Mouse (Mus musculus) MEL (cell line): ENCODE measurements around the gene Fgf3. TPM values are rescaled to one million over a fixed set of nuclear protein-coding genes. Genes with fewer than 3 reads are reported as not detected.

Experiments used
- DNase-seq: peaks from one replicate; pipeline ENCODE4 v3.0.0; 2011; ENCODE audit warnings: low read depth, low spot score
- H3K27ac ChIP-seq: 2 replicates; pipeline ENCODE4 v1.5.1; 2012; ENCODE audit warnings: low read depth, mild to moderate bottlenecking, control low read depth, low read length, moderate library complexity; ENCODE audit not compliant: control insufficient read depth
- H3K27me3 ChIP-seq, 2 experiments: fragments of 150-350 bp in 1 of 2; sonication (generic) in 1 of 2; 2 replicates each; pipeline ENCODE4 v1.6.1; 2012; ENCODE audit warnings: low read length in 2 of 2, mild to moderate bottlenecking in 2 of 2, improper control_type of control experiment in 1 of 2, moderate library complexity in 1 of 2; ENCODE audit not compliant: insufficient read depth in 2 of 2, control insufficient read depth in 1 of 2
- H3K36me3 ChIP-seq, 2 experiments: 2 replicates each; pipeline ENCODE4 v1.6.1; 2012 to 2014; ENCODE audit warnings: low read length in 2 of 2, improper control_type of control experiment in 1 of 2, inconsistent platforms in 1 of 2, mild to moderate bottlenecking in 1 of 2; ENCODE audit not compliant: insufficient read depth in 2 of 2, control insufficient read depth in 1 of 2
- H3K4me1 ChIP-seq, 2 experiments: fragments of 150-350 bp in 1 of 2; sonication (generic) in 1 of 2; 2 replicates each; pipeline ENCODE4 v1.6.1; 2012; ENCODE audit warnings: low read length in 2 of 2, improper control_type of control experiment in 1 of 2, mild to moderate bottlenecking in 1 of 2; ENCODE audit not compliant: insufficient read depth in 2 of 2, control insufficient read depth in 1 of 2
- H3K4me3 ChIP-seq, 2 experiments: fragments of 150-350 bp in 1 of 2; sonication (generic) in 1 of 2; 2 replicates each; pipeline ENCODE4 v1.5.1; 2012; ENCODE audit warnings: low read depth in 2 of 2, low read length in 2 of 2, mild to moderate bottlenecking in 2 of 2, moderate library complexity in 2 of 2, control low read depth in 1 of 2, improper control_type of control experiment in 1 of 2; ENCODE audit not compliant: control insufficient read depth in 1 of 2, insufficient read depth in 1 of 2
- H3K79me2 ChIP-seq: 2 replicates; pipeline ENCODE4 v1.6.1; 2012; ENCODE audit warnings: mild to moderate bottlenecking, low read length, moderate library complexity; ENCODE audit not compliant: control insufficient read depth, poor library complexity, insufficient read depth
- H3K9ac ChIP-seq: 2 replicates; pipeline ENCODE4 v1.6.1; 2012; ENCODE audit warnings: low read depth, mild to moderate bottlenecking, control low read depth, low read length, moderate library complexity; ENCODE audit not compliant: control insufficient read depth, poor library complexity, severe bottlenecking
- H3K9me3 ChIP-seq: fragments of 150-350 bp; sonication (generic); replicated peaks from 2 replicates; pipeline ENCODE4 v1.6.1; 2012; ENCODE audit warnings: mild to moderate bottlenecking, low read length, improper control_type of control experiment, moderate library complexity; ENCODE audit not compliant: insufficient read depth
- CHD1 ChIP-seq: IDR thresholded peaks from 2 replicates; pipeline ENCODE4 v1.6.1; 2012; ENCODE audit warnings: low read depth, mild to moderate bottlenecking, inconsistent platforms, low read length, improper control_type of control experiment
- ELF1 ChIP-seq: IDR thresholded peaks from 2 replicates; pipeline ENCODE4 v1.6.1; 2014; ENCODE audit warnings: low read depth, mild to moderate bottlenecking, inconsistent platforms, low read length, improper control_type of control experiment, moderate library complexity
- EP300 ChIP-seq, 2 experiments: IDR thresholded peaks; 2 replicates each; pipeline ENCODE4 v1.6.1; 2011; ENCODE audit warnings: improper control_type of control experiment in 2 of 2, low read length in 2 of 2, low read depth in 1 of 2, mild to moderate bottlenecking in 1 of 2
- MAX ChIP-seq: IDR thresholded peaks from 2 replicates; pipeline ENCODE4 v1.6.1; 2011; ENCODE audit warnings: low read length, improper control_type of control experiment
- MEF2A ChIP-seq: IDR thresholded peaks from 2 replicates; pipeline ENCODE4 v1.6.1; 2014; ENCODE audit warnings: low read depth, mild to moderate bottlenecking, inconsistent platforms, low read length, improper control_type of control experiment; ENCODE audit not compliant: poor library complexity, insufficient replicate concordance, severe bottlenecking; ENCODE audit errors: extremely low read depth
- MXI1 ChIP-seq: IDR thresholded peaks from 2 replicates; pipeline ENCODE4 v1.6.1; 2011; ENCODE audit warnings: mild to moderate bottlenecking, low read depth, low read length, improper control_type of control experiment
- MYB ChIP-seq: IDR thresholded peaks from 2 replicates; pipeline ENCODE4 v1.6.1; 2011; ENCODE audit warnings: mild to moderate bottlenecking, low read depth, low read length, improper control_type of control experiment
- MYC ChIP-seq: IDR thresholded peaks from 2 replicates; pipeline ENCODE4 v1.6.1; 2011; ENCODE audit warnings: low read depth, mild to moderate bottlenecking, low read length, improper control_type of control experiment, moderate library complexity
- NRF1 ChIP-seq: IDR thresholded peaks from 2 replicates; pipeline ENCODE4 v1.6.1; 2014; ENCODE audit warnings: low read depth, mild to moderate bottlenecking, inconsistent platforms, low read length, improper control_type of control experiment, moderate library complexity; ENCODE audit not compliant: poor library complexity, insufficient read depth, severe bottlenecking
- RAD21 ChIP-seq: IDR thresholded peaks from 2 replicates; pipeline ENCODE4 v1.6.1; 2011; ENCODE audit warnings: mild to moderate bottlenecking, low read depth, low read length, improper control_type of control experiment
- TAL1 ChIP-seq: IDR thresholded peaks from 2 replicates; pipeline ENCODE4 v1.6.1; 2012; ENCODE audit warnings: mild to moderate bottlenecking, inconsistent platforms, low read length, moderate library complexity, mixed read lengths
- TBP ChIP-seq: IDR thresholded peaks from 2 replicates; pipeline ENCODE4 v1.8.0; 2011; ENCODE audit warnings: low read depth, low read length, improper control_type of control experiment
- USF1 ChIP-seq: IDR thresholded peaks from 2 replicates; pipeline ENCODE4 v1.6.1; 2014; ENCODE audit warnings: low read depth, mild to moderate bottlenecking, inconsistent platforms, low read length, improper control_type of control experiment, moderate library complexity
- ZMIZ1 ChIP-seq: IDR thresholded peaks from 2 replicates; pipeline ENCODE4 v1.6.1; 2012; ENCODE audit warnings: low read depth, mild to moderate bottlenecking, inconsistent platforms, low read length, improper control_type of control experiment, moderate library complexity
- ZNF384 ChIP-seq: IDR thresholded peaks from 2 replicates; pipeline ENCODE4 v1.6.1; 2012; ENCODE audit warnings: low read depth, mild to moderate bottlenecking, inconsistent platforms, low read length, improper control_type of control experiment
- polyA plus RNA-seq, 2 experiments: library from polyadenylated mRNA; stranded (reverse) in 1 of 2; unstranded in 1 of 2; fragments of >175 nt in 1 of 2; fragments of >200 nt in 1 of 2; gene quantifications; 2 replicates each; pipeline versions ENCODE4 v1.2.1 to v1.2.4; 2012; ENCODE audit warnings: low replicate concordance in 2 of 2, low read depth in 1 of 2; ENCODE audit not compliant: insufficient read length in 2 of 2, insufficient read depth in 1 of 2, missing spikeins in 1 of 2
- total RNA-seq: library from RNA; depleted of rRNA; stranded (reverse); fragments of 300-350 nt; gene quantifications from 2 replicates; pipeline ENCODE4 v1.2.3, GENCODE M21; 2012

The Fgf3 gene
- total and polyA plus RNA-seq, 3 experiments: not detected

DNA sequence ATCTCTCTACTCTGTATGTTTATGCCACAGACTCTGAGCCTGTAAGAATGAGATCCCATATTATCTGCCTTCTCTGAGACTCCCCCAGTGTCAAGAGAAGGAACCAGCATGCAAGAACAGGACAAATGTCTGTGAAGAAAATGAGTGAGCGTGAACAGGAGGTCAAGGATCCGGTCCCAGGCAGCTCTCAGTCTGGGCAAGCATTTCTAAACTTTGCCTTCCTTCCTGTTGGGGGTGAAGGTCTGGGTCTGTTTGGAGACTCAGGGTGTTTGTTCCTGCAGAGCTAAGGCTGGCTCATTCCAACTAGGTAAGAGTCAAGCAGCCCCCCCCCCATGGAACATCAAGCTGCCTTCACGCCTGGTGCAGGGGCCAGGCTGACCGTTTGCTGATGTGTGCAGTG lies 34.5 kb downstream of the Fgf3 start:
- Histone ChIP-seq H3K9ac (no peak overlapping the region), H3K36me3 (no peaks in the 10 kb centered on the region), H3K4me1 (no peaks in the 10 kb centered on the region), H3K79me2 (no peaks in the 10 kb centered on the region), H3K4me3 (no peak overlapping the region), H3K27ac (no peak overlapping the region), H3K27me3 (no peaks in the 10 kb centered on the region), H3K9me3 (no peaks in the 10 kb centered on the region)
- DNase-seq: no peak
- no peak for TF ChIP-seq RAD21

DNA sequence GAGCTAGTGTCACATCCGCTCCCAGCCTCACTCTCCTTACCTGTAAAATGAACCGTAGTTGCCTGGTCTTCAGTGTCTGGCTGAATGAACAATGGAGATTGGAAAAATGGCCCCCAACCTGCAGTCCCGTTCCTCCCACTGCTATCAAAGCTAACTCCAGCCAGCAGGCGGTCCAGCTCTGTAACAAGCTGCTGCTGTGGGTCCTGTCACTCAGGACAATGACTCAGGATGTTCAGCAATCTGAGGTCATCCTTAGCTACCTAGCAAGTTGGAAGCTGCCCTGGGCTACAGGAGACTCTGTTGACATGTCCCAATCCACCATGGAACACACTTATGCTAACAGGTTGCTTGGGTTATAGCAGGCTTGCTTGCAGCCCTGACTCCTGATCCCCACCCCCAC lies 35.3 kb downstream of the Fgf3 start:
- Histone ChIP-seq H3K9me3 (no peaks in the 10 kb centered on the region), H3K27ac (no peak overlapping the region), H3K79me2 (no peaks in the 10 kb centered on the region), H3K9ac (no peak overlapping the region), H3K27me3 (no peaks in the 10 kb centered on the region), H3K4me1 (no peaks in the 10 kb centered on the region), H3K4me3 (no peak overlapping the region), H3K36me3 (no peaks in the 10 kb centered on the region)
- DNase-seq: no peak
- no peak for TF ChIP-seq MAX
- TF ChIP-seq ELF1: no peak
- TF ChIP-seq MYC: no peak
- TF ChIP-seq TAL1: no peak
- TF ChIP-seq USF1: no peak
- TF ChIP-seq MEF2A: no peak
- TF ChIP-seq CHD1: no peak
- TF ChIP-seq NRF1: no peak
- TF ChIP-seq MYB: no peak
- TF ChIP-seq MXI1: no peak
- no peak for TF ChIP-seq RAD21
- TF ChIP-seq ZMIZ1: no peak

DNA sequence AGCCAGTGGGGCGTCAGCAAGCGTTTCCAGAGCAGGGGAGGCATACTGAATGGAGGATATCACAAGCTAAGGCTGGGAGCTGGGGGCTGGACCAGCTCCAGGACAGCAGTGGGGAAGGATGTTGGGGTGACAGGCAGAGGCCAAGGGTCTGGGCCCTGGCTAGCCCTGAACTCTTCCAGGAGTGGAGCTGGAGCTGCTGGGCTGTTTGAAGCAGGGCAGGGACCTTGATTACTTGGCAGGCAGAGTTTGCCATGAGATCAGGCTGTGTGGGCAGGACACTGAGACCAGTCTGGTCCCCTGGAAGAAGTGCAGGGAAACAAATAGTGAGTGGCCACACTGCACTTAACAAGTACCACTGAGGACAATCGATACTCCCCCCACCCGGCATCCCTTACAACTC lies 36.3 kb downstream of the Fgf3 start:
- DNase-seq: no peak
- Histone ChIP-seq H3K9ac (no peak overlapping the region), H3K4me3 (no peak overlapping the region), H3K9me3 (no peaks in the 10 kb centered on the region), H3K27ac (no peak overlapping the region)
- no peak for TF ChIP-seq MEF2A
- TF ChIP-seq TAL1: no peak
- no peak for TF ChIP-seq MAX
- no peak for TF ChIP-seq NRF1
- no peak for TF ChIP-seq ZNF384
- TF ChIP-seq MYC: no peak
- TF ChIP-seq TBP: no peak
- TF ChIP-seq EP300 (IDR thresholded peaks at IDR 0.05; ENCODE audit: low read depth in 1 of 2, low read length in 2 of 2): no peak
- TF ChIP-seq, all 39 proteins: peak for 0
- Histone ChIP-seq H3K36me3 (no peaks in the 10 kb centered on the region), H3K4me1 (no peaks in the 10 kb centered on the region), H3K27me3 (no peaks in the 10 kb centered on the region), H3K79me2 (no peaks in the 10 kb centered on the region)
